Mouse (Mus musculus): ENCODE data around the gene Klc4.

Klc4 gene

GRCm38 (mm10) chr17:46591406-46591805, 54.4 kb downstream of the Klc4 start:
- no peak for DNase-seq (ENCODE audit: extremely low spot score, low read depth, low spot score)

GRCm38 (mm10) chr17:46590439-46590838, 55.4 kb downstream of the Klc4 start:
- no peak for DNase-seq (ENCODE audit: extremely low spot score, low read depth, low spot score)

- no peak for DNase-seq (ENCODE audit: extremely low spot score, low read depth, low spot score)
Measured at GRCm38 (mm10) chr17:46589635-46590314, 56.0 kb downstream of the Klc4 start.

GRCm38 (mm10) chr17:46588913-46589312, 56.9 kb downstream of the Klc4 start:
- no peak for DNase-seq (ENCODE audit: extremely low spot score, low read depth, low spot score)

GRCm38 (mm10) chr17:46588173-46588572, 57.6 kb downstream of the Klc4 start:
- DNase-seq (ENCODE audit: extremely low spot score, low read depth, low spot score), result no peak

- DNase-seq (ENCODE audit: extremely low spot score, low read depth, low spot score), result no peak
Measured at GRCm38 (mm10) chr17:46586327-46586726, 59.5 kb downstream of the Klc4 start.

Data from hindlimb bud, embryonic 11.5 days (tissue).